Mouse (Mus musculus) hindbrain, embryonic 14.5 days (tissue): ENCODE measurements around the gene Pth1r. TPM values are rescaled to one million over a fixed set of nuclear protein-coding genes. Genes with fewer than 3 reads are reported as not detected.

Source experiments
- ATAC-seq: fragments of 200-750 bp; cut with Nextera tagmentation; 2 replicates; pipeline ENCODE4 v1.8.0; 2017; ENCODE audit warnings: moderate number of reproducible peaks, mild to moderate bottlenecking, moderate TSS enrichment, moderate library complexity; ENCODE audit not compliant: low FRiP score
- DNase-seq: peaks from one replicate; pipeline ENCODE4 v3.0.0-alpha.2; 2015; ENCODE audit warnings: low spot score
- H3K27ac ChIP-seq: fragments of 300-500 bp; sonication (generic); 2 replicates; pipeline ENCODE4 v1.5.1; 2014; ENCODE audit warnings: mild to moderate bottlenecking, moderate library complexity
- H3K27me3 ChIP-seq: fragments of 300-500 bp; sonication (generic); 2 replicates; pipeline ENCODE4 v1.6.1; 2014; ENCODE audit warnings: mild to moderate bottlenecking, low read length, mixed read lengths; ENCODE audit not compliant: control insufficient read depth, insufficient read depth
- H3K36me3 ChIP-seq: fragments of 300-500 bp; sonication (generic); replicated peaks from 2 replicates; pipeline ENCODE4 v1.6.1; 2014; ENCODE audit not compliant: control insufficient read depth, insufficient read depth
- H3K4me1 ChIP-seq: fragments of 300-500 bp; sonication (generic); replicated peaks from 2 replicates; pipeline ENCODE4 v1.6.1; 2014; ENCODE audit warnings: antibody characterized with exemption, low read length, mixed read lengths; ENCODE audit not compliant: control insufficient read depth, insufficient read depth
- H3K4me2 ChIP-seq: fragments of 300-500 bp; sonication (generic); replicated peaks from 2 replicates; pipeline ENCODE4 v1.6.1; 2014; ENCODE audit warnings: mild to moderate bottlenecking, moderate library complexity
- H3K4me3 ChIP-seq: fragments of 300-500 bp; sonication (generic); replicated peaks from 2 replicates; pipeline ENCODE4 v1.5.1; 2014; ENCODE audit warnings: mild to moderate bottlenecking, low read length
- H3K9ac ChIP-seq: fragments of 300-500 bp; sonication (generic); 2 replicates; pipeline ENCODE4 v1.6.1; 2014
- H3K9me3 ChIP-seq: fragments of 300-500 bp; sonication (generic); 2 replicates; pipeline ENCODE4 v1.6.1; 2016; ENCODE audit warnings: low read length; ENCODE audit not compliant: control insufficient read depth
- WGBS: fragments of 180-500 bp; shearing (Covaris S2); extraction: QIAGEN DNeasy Blood & Tissue Kit; methylation state at CpG from one replicate; pipeline ENCODE4 v1.1.7; 2014; 5-methylcytosine and 5-hydroxymethylcytosine counted together
- polyA plus RNA-seq: library from polyadenylated mRNA; unstranded; fragments of >200 nt; fragmentation: Nextera tagmentation; extraction: Ambion mirVana; gene quantifications from 2 replicates; pipeline ENCODE4 v1.2.1, GENCODE M21; 2014

The Pth1r gene
- polyA plus RNA-seq, 1 experiment from 2014 or later = 12.8 TPM

DNA sequence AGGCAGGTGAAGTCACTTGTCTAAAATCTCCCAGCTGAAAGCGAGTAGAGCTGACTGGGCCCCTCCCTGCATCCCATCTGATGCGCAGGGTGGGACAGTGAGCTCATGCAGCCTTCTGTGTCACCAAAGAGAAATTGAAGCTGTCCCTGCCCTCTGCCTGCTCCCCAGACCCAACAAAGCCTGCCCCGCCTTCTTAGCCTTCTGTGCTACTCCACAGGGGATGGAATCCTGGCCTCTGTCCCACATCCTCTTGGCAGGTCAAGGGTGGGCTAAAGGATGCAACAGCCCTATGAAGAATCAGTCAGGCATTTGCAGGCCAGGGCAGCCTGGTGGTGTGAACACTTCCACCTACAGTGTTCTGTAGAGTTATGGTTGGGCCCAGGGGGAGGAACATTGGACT lies 49.5 kb downstream of the Pth1r start:
- Histone ChIP-seq H3K4me1 (no peaks in the 10 kb centered on the region), H3K4me3 (no peak overlapping the region), H3K36me3 (peaks cover 19% of the 10 kb centered on the region), H3K27me3 (no peaks in the 10 kb centered on the region), H3K27ac (no peak overlapping the region), H3K4me2 (no peak overlapping the region), H3K9ac (no peak overlapping the region), H3K9me3 (no peaks in the 10 kb centered on the region)
- 81% methylated on average over 3 of the region's 3 CpGs for WGBS
- ATAC-seq (no peak), DNase-seq (no peak)

DNA sequence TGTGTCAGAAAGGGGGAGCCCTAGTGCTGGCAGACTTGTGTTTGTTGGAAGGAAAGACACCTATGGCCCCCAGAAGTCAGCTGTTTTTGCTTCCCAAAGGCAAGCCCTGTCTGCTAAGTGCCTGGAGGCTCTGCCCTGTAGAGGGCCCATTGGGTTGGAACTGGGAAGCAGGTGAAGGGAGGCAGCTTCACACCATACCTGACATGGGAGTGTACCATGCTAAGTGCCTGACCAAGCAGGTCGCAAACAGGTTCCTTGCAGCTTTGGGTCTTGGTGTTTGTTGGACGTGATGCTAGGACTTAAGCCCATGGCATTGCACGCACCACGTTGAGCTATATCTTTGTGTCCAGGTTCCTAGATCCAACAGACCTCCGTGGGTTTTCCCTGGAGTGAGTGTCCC lies 50.5 kb downstream of the Pth1r start:
- Histone ChIP-seq H3K36me3 (peaks cover 19% of the 10 kb centered on the region), H3K9me3 (no peaks in the 10 kb centered on the region), H3K9ac (no peak overlapping the region), H3K4me1 (no peaks in the 10 kb centered on the region), H3K4me3 (no peak overlapping the region), H3K27ac (no peak overlapping the region), H3K4me2 (no peak overlapping the region), H3K27me3 (no peaks in the 10 kb centered on the region)
- whole genome bisulfite sequencing = 93% methylated on average over 5 of the region's 5 CpGs
- ATAC-seq (no peak), DNase-seq (no peak)

DNA sequence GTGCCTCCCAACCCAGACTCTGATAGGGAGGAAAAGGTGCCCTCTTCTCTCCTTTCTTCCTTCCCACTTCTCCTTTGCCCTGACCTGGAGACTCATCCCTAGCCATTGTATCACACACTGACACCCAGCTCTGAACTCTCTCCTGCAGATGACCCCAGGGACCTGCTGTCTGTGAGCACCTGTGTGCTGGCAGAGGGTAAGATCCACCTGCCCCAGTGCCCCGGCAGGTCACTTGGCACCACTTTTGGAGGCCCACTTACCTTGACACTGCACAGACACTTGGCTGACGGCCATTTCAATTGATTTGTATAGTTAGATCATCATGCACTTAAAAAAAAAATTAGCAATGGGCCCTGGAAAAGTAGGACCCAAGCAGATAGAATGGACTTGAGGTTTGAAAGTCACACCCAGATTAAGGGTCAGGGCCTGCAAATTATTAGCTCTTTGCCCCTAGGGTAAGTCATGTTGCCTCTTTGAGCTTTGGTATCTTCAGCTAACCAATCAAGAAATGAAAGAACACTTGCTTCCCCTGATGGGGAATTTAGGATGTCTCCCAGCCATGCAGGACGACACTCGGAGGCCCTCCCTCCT lies 51.7 kb downstream of the Pth1r start:
- no peaks in the 10 kb centered on the region for H3K27me3 ChIP-seq
- H3K4me3 ChIP-seq = no peak overlapping the region
- no peak overlapping the region for H3K4me2 ChIP-seq
- DNase-seq (no peak), ATAC-seq (no peak)
- peaks cover 19% of the 10 kb centered on the region for H3K36me3 ChIP-seq
- 86% methylated on average over 4 of the region's 4 CpGs for WGBS
- no peaks in the 10 kb centered on the region for H3K4me1 ChIP-seq
- H3K27ac ChIP-seq = no peak overlapping the region
- H3K9ac ChIP-seq = no peak overlapping the region
- H3K9me3 ChIP-seq = no peaks in the 10 kb centered on the region

GRCm38 (mm10) chr9:110689261-110689779 lies 57.6 kb downstream of the Pth1r start:
- H3K4me3 ChIP-seq = no peak overlapping the region
- no peaks in the 10 kb centered on the region for H3K27me3 ChIP-seq
- no peaks in the 10 kb centered on the region for H3K9me3 ChIP-seq
- H3K4me1 ChIP-seq = peaks cover 17% of the 10 kb centered on the region
- no peak overlapping the region for H3K9ac ChIP-seq
- peaks cover 14% of the 10 kb centered on the region for H3K36me3 ChIP-seq
- no peak for DNase-seq
- no peak for ATAC-seq
- H3K27ac ChIP-seq = no peak overlapping the region
- WGBS = 85% methylated on average over 8 of the region's 8 CpGs
- H3K4me2 ChIP-seq = no peak overlapping the region

- Histone ChIP-seq H3K4me2 (no peak overlapping the region), H3K27me3 (no peaks in the 10 kb centered on the region), H3K9me3 (no peaks in the 10 kb centered on the region), H3K4me1 (peaks cover 31% of the 10 kb centered on the region), H3K9ac (no peak overlapping the region), H3K27ac (no peak overlapping the region), H3K4me3 (no peak overlapping the region), H3K36me3 (0 out of 2 replicates have a peak, but pooled peaks cover 2% of the 10 kb centered on the region)
- 86% methylated on average over 2 of the region's 2 CpGs for WGBS
- no peak for DNase-seq
- ATAC-seq = no peak
Measured at GRCm38 (mm10) chr9:110687846-110688245, 59.1 kb downstream of the Pth1r start.

DNA sequence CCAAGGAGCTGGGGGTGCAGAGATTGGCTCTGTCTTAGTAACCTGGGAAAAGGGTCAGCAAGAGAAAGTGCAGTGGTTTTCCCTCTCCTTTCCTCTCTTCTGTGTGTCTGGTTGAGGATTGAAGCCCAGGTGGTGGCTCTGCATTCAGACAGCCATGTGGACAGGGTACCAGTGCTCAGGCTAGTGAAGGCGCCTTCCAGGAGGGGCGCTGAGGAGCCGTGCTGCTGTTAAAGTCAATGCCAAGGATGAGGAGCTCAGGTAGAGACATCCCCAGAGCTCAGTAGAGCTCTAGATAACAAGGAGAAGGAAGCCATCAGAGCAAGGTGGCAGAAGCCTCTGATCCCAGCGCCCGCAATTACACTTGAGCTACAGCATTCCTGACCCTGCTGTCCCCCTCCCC lies 59.9 kb downstream of the Pth1r start:
- no peak overlapping the region for H3K4me3 ChIP-seq
- no peak overlapping the region for H3K4me2 ChIP-seq
- DNase-seq (no peak), ATAC-seq (no peak)
- no peaks in the 10 kb centered on the region for H3K27me3 ChIP-seq
- peaks cover 37% of the 10 kb centered on the region for H3K4me1 ChIP-seq
- H3K27ac ChIP-seq = no peak overlapping the region
- no peaks in the 10 kb centered on the region for H3K9me3 ChIP-seq
- 76% methylated on average over 5 of the region's 5 CpGs for WGBS
- H3K9ac ChIP-seq = no peak overlapping the region
- no peaks in the 10 kb centered on the region for H3K36me3 ChIP-seq

GRCm38 (mm10) chr9:110686472-110686871 lies 60.5 kb downstream of the Pth1r start:
- no peak overlapping the region for H3K27ac ChIP-seq
- no peak for DNase-seq
- H3K9me3 ChIP-seq = no peaks in the 10 kb centered on the region
- H3K4me3 ChIP-seq = no peak overlapping the region
- no peak overlapping the region for H3K9ac ChIP-seq
- no peak overlapping the region for H3K4me2 ChIP-seq
- H3K4me1 ChIP-seq = peaks cover 38% of the 10 kb centered on the region
- ATAC-seq = no peak
- 52% methylated on average over 3 of the region's 3 CpGs for WGBS
- H3K36me3 ChIP-seq = no peaks in the 10 kb centered on the region
- H3K27me3 ChIP-seq = no peaks in the 10 kb centered on the region

GRCm38 (mm10) chr9:110685591-110685990 lies 61.4 kb downstream of the Pth1r start:
- Histone ChIP-seq H3K4me3 (no peak overlapping the region), H3K36me3 (no peaks in the 10 kb centered on the region), H3K27me3 (no peaks in the 10 kb centered on the region), H3K9ac (no peak overlapping the region), H3K4me1 (peaks cover 38% of the 10 kb centered on the region), H3K4me2 (no peak overlapping the region), H3K27ac (no peak overlapping the region), H3K9me3 (no peaks in the 10 kb centered on the region)
- no peak for ATAC-seq
- WGBS = 71% methylated on average over 5 of the region's 5 CpGs
- no peak for DNase-seq

GRCm38 (mm10) chr9:110685187-110685586 lies 61.8 kb downstream of the Pth1r start:
- Histone ChIP-seq H3K9ac (no peak overlapping the region), H3K4me3 (no peak overlapping the region), H3K4me2 (no peak overlapping the region), H3K27ac (peak overlapping the region; percentile 61; the same call in 1 of the 2 replicates), H3K27me3 (no peaks in the 10 kb centered on the region), H3K4me1 (peaks cover 38% of the 10 kb centered on the region), H3K36me3 (no peaks in the 10 kb centered on the region), H3K9me3 (no peaks in the 10 kb centered on the region)
- ATAC-seq = no peak
- no peak for DNase-seq
- WGBS = 70% methylated on average over 8 of the region's 8 CpGs
